Mouse (Mus musculus) hindbrain, embryonic 14.5 days (tissue): ENCODE results near the gene Rhbdl2. TPM values are rescaled to one million over a fixed set of nuclear protein-coding genes. Genes with fewer than 3 reads are reported as not detected.

ENCODE experiments used
- ATAC-seq: fragments of 200-750 bp; cut with Nextera tagmentation; 2 replicates; pipeline ENCODE4 v1.8.0; 2017; ENCODE audit warnings: moderate number of reproducible peaks, mild to moderate bottlenecking, moderate TSS enrichment, moderate library complexity; ENCODE audit not compliant: low FRiP score
- DNase-seq: peaks from one replicate; pipeline ENCODE4 v3.0.0-alpha.2; 2015; ENCODE audit warnings: low spot score
- H3K27ac ChIP-seq: fragments of 300-500 bp; sonication (generic); 2 replicates; pipeline ENCODE4 v1.5.1; 2014; ENCODE audit warnings: mild to moderate bottlenecking, moderate library complexity
- H3K27me3 ChIP-seq: fragments of 300-500 bp; sonication (generic); 2 replicates; pipeline ENCODE4 v1.6.1; 2014; ENCODE audit warnings: mild to moderate bottlenecking, low read length, mixed read lengths; ENCODE audit not compliant: control insufficient read depth, insufficient read depth
- H3K36me3 ChIP-seq: fragments of 300-500 bp; sonication (generic); replicated peaks from 2 replicates; pipeline ENCODE4 v1.6.1; 2014; ENCODE audit not compliant: control insufficient read depth, insufficient read depth
- H3K4me1 ChIP-seq: fragments of 300-500 bp; sonication (generic); replicated peaks from 2 replicates; pipeline ENCODE4 v1.6.1; 2014; ENCODE audit warnings: antibody characterized with exemption, low read length, mixed read lengths; ENCODE audit not compliant: control insufficient read depth, insufficient read depth
- H3K4me2 ChIP-seq: fragments of 300-500 bp; sonication (generic); replicated peaks from 2 replicates; pipeline ENCODE4 v1.6.1; 2014; ENCODE audit warnings: mild to moderate bottlenecking, moderate library complexity
- H3K4me3 ChIP-seq: fragments of 300-500 bp; sonication (generic); replicated peaks from 2 replicates; pipeline ENCODE4 v1.5.1; 2014; ENCODE audit warnings: mild to moderate bottlenecking, low read length
- H3K9ac ChIP-seq: fragments of 300-500 bp; sonication (generic); 2 replicates; pipeline ENCODE4 v1.6.1; 2014
- H3K9me3 ChIP-seq: fragments of 300-500 bp; sonication (generic); 2 replicates; pipeline ENCODE4 v1.6.1; 2016; ENCODE audit warnings: low read length; ENCODE audit not compliant: control insufficient read depth
- WGBS: fragments of 180-500 bp; shearing (Covaris S2); extraction: QIAGEN DNeasy Blood & Tissue Kit; methylation state at CpG from one replicate; pipeline ENCODE4 v1.1.7; 2014; 5-methylcytosine and 5-hydroxymethylcytosine counted together
- polyA plus RNA-seq: library from polyadenylated mRNA; unstranded; fragments of >200 nt; fragmentation: Nextera tagmentation; extraction: Ambion mirVana; gene quantifications from 2 replicates; pipeline ENCODE4 v1.2.1, GENCODE M21; 2014

Gene Rhbdl2
- polyA plus RNA-seq, 1 experiment from 2014 or later = 1.2 TPM

GRCm38 (mm10) chr4:123758306-123758705, 29.4 kb upstream of the Rhbdl2 start:
- Histone ChIP-seq H3K4me2 (no peak overlapping the region), H3K4me1 (no peaks in the 10 kb centered on the region), H3K4me3 (no peak overlapping the region), H3K27ac (no peak overlapping the region), H3K9ac (no peak overlapping the region), H3K36me3 (no peaks in the 10 kb centered on the region), H3K9me3 (no peaks in the 10 kb centered on the region), H3K27me3 (no peaks in the 10 kb centered on the region)
- WGBS = 54% methylated on average over 4 of the region's 4 CpGs
- DNase-seq = no peak
- ATAC-seq = no peak

- Histone ChIP-seq H3K4me3 (no peak overlapping the region), H3K27me3 (no peaks in the 10 kb centered on the region), H3K36me3 (no peaks in the 10 kb centered on the region), H3K9ac (no peak overlapping the region), H3K4me1 (no peaks in the 10 kb centered on the region), H3K27ac (no peak overlapping the region), H3K9me3 (no peaks in the 10 kb centered on the region), H3K4me2 (no peak overlapping the region)
- 84% methylated on average over 6 of the region's 6 CpGs for WGBS
- no peak for DNase-seq
- no peak for ATAC-seq
Measured at GRCm38 (mm10) chr4:123765071-123765470, 22.6 kb upstream of the Rhbdl2 start.

GRCm38 (mm10) chr4:123767807-123768206, 19.9 kb upstream of the Rhbdl2 start:
- DNase-seq (no peak), ATAC-seq (no peak)
- no peaks in the 10 kb centered on the region for H3K4me1 ChIP-seq
- no peak overlapping the region for H3K4me3 ChIP-seq
- no peaks in the 10 kb centered on the region for H3K9me3 ChIP-seq
- no peak overlapping the region for H3K9ac ChIP-seq
- H3K27ac ChIP-seq = no peak overlapping the region
- WGBS = 74% methylated on average over 3 of the region's 3 CpGs
- H3K36me3 ChIP-seq = no peaks in the 10 kb centered on the region
- H3K4me2 ChIP-seq = no peak overlapping the region
- no peaks in the 10 kb centered on the region for H3K27me3 ChIP-seq

- Histone ChIP-seq H3K4me3 (no peak overlapping the region), H3K9me3 (no peaks in the 10 kb centered on the region), H3K9ac (no peak overlapping the region), H3K4me1 (no peaks in the 10 kb centered on the region), H3K4me2 (no peak overlapping the region), H3K36me3 (no peaks in the 10 kb centered on the region), H3K27me3 (no peaks in the 10 kb centered on the region), H3K27ac (no peak overlapping the region)
- ATAC-seq (no peak), DNase-seq (no peak)
- WGBS = 71% methylated on average over 4 of the region's 4 CpGs
Measured at GRCm38 (mm10) chr4:123768234-123768633, 19.4 kb upstream of the Rhbdl2 start.

- Histone ChIP-seq H3K9me3 (no peaks in the 10 kb centered on the region), H3K4me1 (0 out of 2 replicates have a peak, but pooled peaks cover 4% of the 10 kb centered on the region), H3K27ac (no peak overlapping the region), H3K9ac (no peak overlapping the region), H3K27me3 (no peaks in the 10 kb centered on the region), H3K4me2 (no peak overlapping the region), H3K36me3 (no peaks in the 10 kb centered on the region), H3K4me3 (no peak overlapping the region)
- 86% methylated on average over 2 of the region's 2 CpGs for WGBS
- ATAC-seq (no peak), DNase-seq (no peak)
Measured at GRCm38 (mm10) chr4:123792666-123793065, 5.0 kb downstream of the Rhbdl2 start.

GRCm38 (mm10) chr4:123793136-123793535, 5.5 kb downstream of the Rhbdl2 start:
- no peak for ATAC-seq

GRCm38 (mm10) chr4:123795057-123795456, 7.4 kb downstream of the Rhbdl2 start:
- Histone ChIP-seq H3K36me3 (no peaks in the 10 kb centered on the region), H3K4me2 (no peak overlapping the region), H3K4me3 (no peak overlapping the region), H3K9me3 (no peaks in the 10 kb centered on the region), H3K4me1 (0 out of 2 replicates have a peak, but pooled peaks cover 4% of the 10 kb centered on the region), H3K27ac (no peak overlapping the region), H3K27me3 (no peaks in the 10 kb centered on the region), H3K9ac (no peak overlapping the region)
- WGBS = 72% methylated on average over 2 of the region's 2 CpGs
- DNase-seq = no peak
- ATAC-seq = no peak

More at GRCm38 (mm10) chr4:123793136-123793535, 5.5 kb downstream of the Rhbdl2 start:
- WGBS = 97% methylated on average over 6 of the region's 6 CpGs
- Histone ChIP-seq H3K36me3 (no peaks in the 10 kb centered on the region), H3K27ac (no peak overlapping the region), H3K4me1 (0 out of 2 replicates have a peak, but pooled peaks cover 4% of the 10 kb centered on the region), H3K4me2 (no peak overlapping the region), H3K27me3 (no peaks in the 10 kb centered on the region), H3K4me3 (no peak overlapping the region), H3K9ac (no peak overlapping the region), H3K9me3 (no peaks in the 10 kb centered on the region)
- DNase-seq = no peak

GRCm38 (mm10) chr4:123797403-123797802, 9.7 kb downstream of the Rhbdl2 start:
- DNase-seq = no peak
- H3K4me1 ChIP-seq = 0 out of 2 replicates have a peak, but pooled peaks cover 4% of the 10 kb centered on the region
- H3K4me3 ChIP-seq = no peak overlapping the region
- H3K9ac ChIP-seq = no peak overlapping the region
- H3K27ac ChIP-seq = no peak overlapping the region
- no peaks in the 10 kb centered on the region for H3K36me3 ChIP-seq
- no peak for ATAC-seq
- H3K9me3 ChIP-seq = no peaks in the 10 kb centered on the region
- no peak overlapping the region for H3K4me2 ChIP-seq
- 86% methylated on average over 3 of the region's 3 CpGs for WGBS
- no peaks in the 10 kb centered on the region for H3K27me3 ChIP-seq

- H3K4me1 ChIP-seq = 0 out of 2 replicates have a peak, but pooled peaks cover 4% of the 10 kb centered on the region
- ATAC-seq (peak; percentile 53; the same call in 1 of the 2 replicates), DNase-seq (peak; percentile 35)
- H3K36me3 ChIP-seq = no peaks in the 10 kb centered on the region
- H3K27ac ChIP-seq = no peak overlapping the region
- H3K4me2 ChIP-seq = no peak overlapping the region
- H3K4me3 ChIP-seq = no peak overlapping the region
- WGBS = 30% methylated on average over 7 of the region's 7 CpGs
- no peak overlapping the region for H3K9ac ChIP-seq
- H3K9me3 ChIP-seq = no peaks in the 10 kb centered on the region
- no peaks in the 10 kb centered on the region for H3K27me3 ChIP-seq
Measured at GRCm38 (mm10) chr4:123797856-123798255, 10.2 kb downstream of the Rhbdl2 start.

- no peak overlapping the region for H3K4me2 ChIP-seq
- no peaks in the 10 kb centered on the region for H3K9me3 ChIP-seq
- 66% methylated on average over 6 of the region's 6 CpGs for WGBS
- no peak overlapping the region for H3K9ac ChIP-seq
- H3K4me3 ChIP-seq = no peak overlapping the region
- no peaks in the 10 kb centered on the region; the same call in 1 of the 2 replicates for H3K27me3 ChIP-seq
- no peak for DNase-seq
- no peaks in the 10 kb centered on the region for H3K36me3 ChIP-seq
- no peak overlapping the region for H3K27ac ChIP-seq
- no peaks in the 10 kb centered on the region for H3K4me1 ChIP-seq
- ATAC-seq = no peak
Measured at GRCm38 (mm10) chr4:123803642-123804041, 16.0 kb downstream of the Rhbdl2 start.
